Mouse (Mus musculus) ovary, adult 18-20 months (tissue): ENCODE results near the gene Igsf3.

Source experiments
- DNase-seq: peaks from one replicate; pipeline ENCODE4 v3.0.0; 2022; ENCODE audit warnings: low spot score, mixed read lengths

Gene Igsf3

DNA sequence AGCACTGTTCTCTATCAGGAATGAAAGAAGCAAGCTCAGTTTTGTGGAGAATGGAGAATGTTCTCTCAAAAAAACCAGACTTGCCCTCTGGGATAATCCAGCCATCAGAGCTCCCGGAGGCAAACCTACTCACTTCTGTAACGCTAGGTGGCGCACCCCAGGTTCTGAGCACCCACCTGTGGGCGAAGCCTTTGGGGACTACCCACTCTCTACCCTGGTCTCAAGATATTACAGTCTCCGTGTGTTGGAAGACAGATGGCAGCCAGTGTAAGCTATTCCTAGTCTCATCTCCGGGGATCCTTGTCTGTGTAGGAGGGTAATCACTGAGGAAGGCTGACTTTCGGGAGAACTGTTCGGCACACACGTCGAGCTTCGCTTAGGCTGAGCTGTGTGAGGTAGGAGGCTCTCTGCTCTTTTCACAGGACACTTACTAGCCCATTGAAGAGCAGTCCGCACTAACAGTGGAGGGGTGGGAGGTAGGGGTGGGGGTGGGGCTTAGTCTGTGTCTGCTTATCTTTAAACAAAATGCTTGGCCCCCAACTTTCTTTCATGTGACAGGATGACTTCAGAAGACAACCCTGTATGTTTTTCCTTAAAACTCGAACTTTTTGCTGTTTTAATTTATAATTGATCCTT, 4.4 kb upstream of the Igsf3 start:
- DNase-seq: no peak

- DNase-seq: no peak
Observed at GRCm38 (mm10) chr3:101377256-101378024, 557 bp downstream of the Igsf3 start.

GRCm38 (mm10) chr3:101378102-101378501, 1.2 kb downstream of the Igsf3 start:
- no peak for DNase-seq

GRCm38 (mm10) chr3:101379789-101380188, 2.9 kb downstream of the Igsf3 start:
- no peak for DNase-seq

GRCm38 (mm10) chr3:101381691-101382090, 4.8 kb downstream of the Igsf3 start:
- no peak for DNase-seq

- DNase-seq: no peak
Observed at GRCm38 (mm10) chr3:101382751-101383150, 5.9 kb downstream of the Igsf3 start.

DNA sequence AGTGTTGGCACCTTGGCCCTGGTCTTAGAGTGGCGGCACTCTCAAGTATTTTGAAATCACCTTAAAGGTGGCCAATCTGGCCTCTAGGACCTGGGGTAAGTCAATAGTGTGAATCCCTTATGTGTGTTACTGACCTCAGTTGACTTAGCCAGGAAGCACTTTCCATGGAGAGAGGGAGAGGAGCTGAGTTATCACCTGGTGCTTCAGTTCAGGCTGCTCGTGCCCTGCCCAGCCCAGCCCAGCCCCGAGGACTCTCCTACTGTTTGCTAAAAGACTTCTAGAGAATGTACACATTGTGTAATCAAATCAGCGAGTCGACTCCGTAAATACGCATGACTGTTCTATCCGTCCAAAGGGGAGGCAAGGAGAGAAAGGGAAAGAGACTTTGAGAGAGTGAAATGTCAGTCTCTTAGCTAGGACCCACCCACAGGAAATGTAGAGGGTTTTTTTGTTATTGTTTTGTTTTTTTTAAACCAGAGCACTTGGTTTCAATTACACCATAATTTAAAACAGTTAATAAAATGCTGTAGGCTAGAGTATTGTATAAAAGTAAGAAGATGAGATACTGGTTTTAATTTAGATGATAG, 9.6 kb downstream of the Igsf3 start:
- DNase-seq: no peak

DNA sequence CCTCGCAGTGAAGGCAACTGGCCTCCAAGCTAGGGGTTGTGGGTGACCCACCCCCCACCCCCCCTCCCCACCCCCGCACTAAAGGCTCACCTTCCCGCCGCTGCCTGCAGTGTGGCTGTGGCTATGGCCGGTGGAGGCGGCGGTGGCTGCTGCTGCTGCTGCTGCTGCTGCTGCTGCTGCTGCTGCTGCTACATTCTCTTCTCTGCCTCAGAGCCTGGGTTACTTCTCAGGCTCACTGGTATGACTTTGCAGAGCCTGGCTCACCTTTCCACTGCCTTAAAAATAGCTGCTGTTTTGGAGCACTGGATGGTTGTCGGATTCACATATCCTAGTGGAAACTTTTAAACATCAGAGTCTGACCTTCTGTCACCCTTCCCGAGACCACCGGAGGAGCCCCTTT, 11.0 kb downstream of the Igsf3 start:
- no peak for DNase-seq

DNA sequence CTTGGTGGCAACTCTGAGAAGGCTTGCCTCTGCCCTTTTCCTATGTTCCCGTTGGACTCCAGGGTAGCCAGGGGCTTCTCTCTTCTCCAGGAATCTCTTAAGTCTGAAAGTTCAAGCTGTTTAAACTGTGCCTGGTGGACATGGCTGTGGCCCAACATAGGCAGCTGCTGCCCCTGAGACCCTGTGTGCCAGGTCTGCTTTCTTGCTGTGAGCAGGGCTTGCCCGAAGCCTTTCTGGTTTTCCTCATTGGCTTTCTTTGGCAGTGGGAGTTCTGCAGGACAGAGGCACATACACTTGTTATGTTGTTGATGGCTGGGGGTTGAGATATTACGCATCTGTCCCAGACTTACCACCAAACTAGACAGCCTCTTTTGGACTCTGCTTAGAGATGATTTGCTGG, 12.7 kb downstream of the Igsf3 start:
- no peak for DNase-seq

GRCm38 (mm10) chr3:101390472-101390871, 13.6 kb downstream of the Igsf3 start:
- no peak for DNase-seq

- no peak for DNase-seq
Observed at GRCm38 (mm10) chr3:101391991-101392390, 15.1 kb downstream of the Igsf3 start.

DNA sequence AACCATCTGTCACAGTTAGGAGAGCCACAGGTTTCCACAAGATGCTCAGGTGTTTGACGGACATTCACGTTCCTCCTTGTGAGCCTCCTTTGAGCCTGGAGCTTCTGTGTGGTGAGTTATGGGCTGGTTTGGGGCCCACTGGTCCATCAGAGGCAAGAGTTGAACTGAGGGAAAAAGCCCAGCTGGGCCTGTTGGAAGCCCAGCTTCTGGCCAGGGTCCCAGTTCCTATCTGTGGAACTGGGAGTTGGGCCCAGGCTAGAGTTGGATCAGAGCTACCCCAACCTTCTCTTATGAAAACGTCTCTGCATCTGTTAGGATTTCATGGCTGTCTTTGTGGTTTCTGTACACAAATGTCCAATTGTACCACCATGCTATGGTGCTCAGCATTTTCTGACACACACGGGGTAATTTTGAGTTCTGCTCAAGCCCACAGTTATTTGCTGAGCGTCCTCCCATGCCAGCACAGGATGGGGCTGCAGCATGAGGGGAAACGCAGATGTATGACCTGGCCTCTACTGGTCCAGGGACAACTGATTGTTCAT, 16.3 kb downstream of the Igsf3 start:
- DNase-seq: no peak

- no peak for DNase-seq
Observed at GRCm38 (mm10) chr3:101393659-101394539, 17.0 kb downstream of the Igsf3 start.

DNA sequence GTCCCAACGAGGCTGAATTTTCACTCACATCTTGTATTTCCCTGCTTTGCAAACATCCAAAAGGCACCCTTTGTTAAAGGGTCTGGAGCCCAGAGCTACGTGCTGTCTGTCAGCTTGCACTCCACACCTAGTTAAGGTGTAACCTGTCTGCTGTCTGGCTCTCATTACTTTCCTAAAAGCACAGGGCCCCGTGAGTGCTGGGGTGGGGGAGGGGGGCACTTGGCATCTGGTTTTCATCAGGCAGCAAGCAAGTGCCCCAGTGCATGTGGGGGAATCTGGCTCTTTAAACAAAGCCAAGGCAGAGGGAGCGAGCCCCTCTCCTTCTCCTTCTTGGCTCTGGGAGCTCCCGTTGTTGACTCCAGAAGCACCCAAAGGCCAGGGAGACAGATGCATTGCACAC, 18.5 kb downstream of the Igsf3 start:
- no peak for DNase-seq

DNA sequence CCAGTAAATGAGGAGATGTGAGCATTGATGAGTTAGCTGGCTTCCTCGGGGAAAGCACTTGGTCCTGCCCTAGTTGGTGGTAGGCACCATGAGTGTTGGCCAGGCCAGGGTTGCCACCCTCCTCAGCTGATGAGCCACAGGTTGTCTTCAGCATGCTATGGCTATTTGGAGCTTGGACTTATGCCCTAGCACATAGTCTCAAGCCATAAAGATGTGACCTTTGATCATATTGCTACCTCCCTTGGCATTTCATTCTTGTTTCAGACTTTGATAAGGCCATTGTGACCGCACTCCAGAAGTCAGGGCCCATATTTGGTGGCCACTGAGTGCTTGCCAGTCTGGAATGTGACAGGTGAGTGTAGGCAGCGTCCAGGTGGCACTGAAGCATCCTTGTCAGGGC, 19.2 kb downstream of the Igsf3 start:
- DNase-seq: no peak

DNA sequence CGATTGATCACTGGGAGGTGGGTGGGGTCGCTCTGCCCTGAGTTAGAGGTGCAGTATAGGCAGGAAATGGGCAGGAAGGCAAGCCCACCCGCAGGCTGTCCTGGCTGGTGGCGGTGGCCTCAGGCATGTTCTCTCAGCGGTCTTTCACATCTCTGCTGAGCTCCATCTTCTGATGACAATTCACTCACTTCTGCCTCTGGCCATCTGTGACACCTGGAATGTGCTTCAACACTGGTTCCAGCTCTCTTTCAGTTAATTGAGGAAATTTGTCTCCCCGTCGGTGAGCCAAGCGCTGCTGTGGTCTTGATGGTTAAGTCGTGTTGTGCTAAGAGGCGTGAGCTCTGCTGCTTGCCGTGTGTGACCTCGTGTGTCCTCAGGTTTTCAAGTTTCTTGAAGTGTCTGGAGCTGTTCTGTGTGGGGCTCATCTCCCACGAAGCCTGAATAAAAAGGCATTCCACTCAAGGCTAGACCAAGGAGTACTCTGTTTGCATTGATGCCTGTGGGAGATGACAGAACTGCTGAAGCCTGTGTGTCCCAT, 19.9 kb downstream of the Igsf3 start:
- DNase-seq: no peak

DNA sequence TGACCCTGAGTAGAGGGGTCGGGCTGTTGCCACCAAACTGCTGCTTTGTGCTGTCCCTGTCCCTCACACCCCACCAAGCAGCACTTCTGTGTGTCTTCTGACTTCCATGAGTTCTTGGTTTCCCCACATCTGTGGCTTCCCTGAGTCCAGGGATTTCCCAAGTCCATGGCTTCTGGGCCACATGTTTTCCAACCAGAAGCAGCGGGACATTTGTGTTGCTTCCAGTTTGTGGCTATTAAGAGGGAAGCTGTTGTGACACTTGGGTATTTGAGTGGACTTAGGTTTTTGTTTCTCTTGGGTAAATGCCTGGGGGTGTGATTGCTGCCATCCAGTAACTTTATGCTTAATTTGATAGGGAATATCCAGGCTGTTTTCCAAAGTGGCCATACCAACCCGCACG, 20.5 kb downstream of the Igsf3 start:
- DNase-seq: no peak

GRCm38 (mm10) chr3:101398071-101398786, 21.3 kb downstream of the Igsf3 start:
- DNase-seq: no peak

- no peak for DNase-seq
Observed at GRCm38 (mm10) chr3:101398877-101399276, 22.0 kb downstream of the Igsf3 start.

- no peak for DNase-seq
Observed at GRCm38 (mm10) chr3:101401501-101401900, 24.6 kb downstream of the Igsf3 start.
